Mouse (Mus musculus): Measurements from ENCODE around the gene Olfr1177-ps.

DNA sequence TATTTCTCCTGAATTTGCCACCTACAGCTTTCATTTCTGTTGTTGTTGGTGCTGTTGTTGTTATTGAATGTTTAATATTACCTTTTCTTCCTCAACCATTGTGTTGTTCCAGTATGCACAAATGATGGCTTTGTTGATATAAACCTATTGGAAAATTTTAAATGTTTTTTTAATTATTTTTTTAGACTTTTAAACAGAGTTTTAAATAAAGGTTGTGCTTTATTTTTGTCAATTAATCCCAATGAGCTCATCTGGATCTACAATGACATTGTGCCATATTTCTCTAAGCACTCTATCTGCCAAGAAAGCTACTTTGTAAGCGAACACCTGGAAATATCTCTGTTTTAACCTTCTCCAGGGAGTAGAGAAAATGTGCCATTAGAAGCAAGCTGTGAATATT, 40.5 kb upstream of the Olfr1177-ps start, which contains the start of gene Olfr1178:
- TF ChIP-seq CTCF (conservative IDR thresholded peaks at IDR 0.05; ENCODE audit: low read length) = no peak
- TF ChIP-seq POU5F1 (IDR thresholded peaks at IDR 0.05; ENCODE audit: borderline replicate concordance, low read length) = no peak
